Mouse (Mus musculus) kidney, postnatal 36 days (tissue): ENCODE data around the gene Anks1b.

Source experiments
- DNase-seq, 2 experiments: peaks; one replicate each; pipeline ENCODE4 v3.0.0; 2021 to 2022; ENCODE audit warnings: mixed read lengths in 2 of 2

Anks1b gene

GRCm38 (mm10) chr10:90969355-90970174 lies 1096.3 kb downstream of the Anks1b start:
- peak; percentile 4 to 52 for DNase-seq

GRCm38 (mm10) chr10:90970560-90970959 lies 1097.3 kb downstream of the Anks1b start:
- peak; percentile 10 to 15 for DNase-seq

GRCm38 (mm10) chr10:90974084-90974483 lies 1100.8 kb downstream of the Anks1b start:
- no peak for DNase-seq

- DNase-seq, result no peak
Observed at GRCm38 (mm10) chr10:90974491-90974890, 1101.2 kb downstream of the Anks1b start.

GRCm38 (mm10) chr10:90981811-90982210 lies 1108.5 kb downstream of the Anks1b start:
- DNase-seq, result no peak

- DNase-seq, result no peak
Observed at GRCm38 (mm10) chr10:90983046-90983445, 1109.7 kb downstream of the Anks1b start.

GRCm38 (mm10) chr10:90990340-90990739 lies 1117.0 kb downstream of the Anks1b start:
- DNase-seq, result no peak

GRCm38 (mm10) chr10:90992237-90992636 lies 1118.9 kb downstream of the Anks1b start:
- DNase-seq, result no peak

GRCm38 (mm10) chr10:90993869-90994268 lies 1120.6 kb downstream of the Anks1b start:
- DNase-seq, result no peak

GRCm38 (mm10) chr10:90999899-91000298 lies 1126.6 kb downstream of the Anks1b start:
- peak; percentile 23 to 61 for DNase-seq

- peak; percentile 2 to 4 for DNase-seq
Observed at GRCm38 (mm10) chr10:91001421-91001820, 1128.1 kb downstream of the Anks1b start.

- DNase-seq, result no peak
Observed at GRCm38 (mm10) chr10:91005858-91006538, 1132.7 kb downstream of the Anks1b start.
